Mouse (Mus musculus): ENCODE data around the gene Zkscan8. TPM values are rescaled to one million over a fixed set of nuclear protein-coding genes. Genes with fewer than 3 reads are reported as not detected.

The Zkscan8 gene
- total RNA-seq, 1 experiment from 2014 or later, result 14.7 TPM

Other genes starting within 250 kb of the Zkscan8 start
- gene Gpx5, start 238.4 kb downstream of the Zkscan8 start, total RNA-seq (2017), result not detected in 2 replicates
- gene Gpx6, start 219.0 kb downstream of the Zkscan8 start, total RNA-seq (2017), result not detected in 2 replicates
- not detected in 2 replicates for gene Olfr1367, start 184.2 kb downstream of the Zkscan8 start, total RNA-seq (2017)
- gene Zscan12, start 168.3 kb downstream of the Zkscan8 start, total RNA-seq (2017), result 9.0 and 12.3 TPM in 2 replicates
- 37.7 and 38.6 TPM in 2 replicates for gene Zkscan3, start 128.4 kb downstream of the Zkscan8 start, total RNA-seq (2017)
- 0.87 and 1.2 TPM in 2 replicates for gene Pgbd1, start 90.1 kb downstream of the Zkscan8 start, total RNA-seq (2017)
- gene Zscan26, start 77.4 kb downstream of the Zkscan8 start, total RNA-seq (2017), result 18.6 and 27.6 TPM in 2 replicates
- 0.19 TPM in 1 of 2 replicates, not detected in the other for gene Nkapl, start 62.6 kb downstream of the Zkscan8 start, total RNA-seq (2017)
- gene Zkscan4, start 52.2 kb downstream of the Zkscan8 start, total RNA-seq (2017), result 0.73 and 1.4 TPM in 2 replicates
- not detected in 2 replicates for gene Gm10065, start 51.7 kb downstream of the Zkscan8 start, total RNA-seq (2017)
- gene AK157302, start 35.9 kb downstream of the Zkscan8 start, total RNA-seq (2017), result 0.37 and 0.44 TPM in 2 replicates
- 8.5 and 11.7 TPM in 2 replicates for gene Gm11273, start 29.7 kb downstream of the Zkscan8 start, total RNA-seq (2017)
- not detected in 2 replicates for gene Olfr1366, start 11.7 kb upstream of the Zkscan8 start, total RNA-seq (2017)
- gene Olfr1535, start 28.8 kb upstream of the Zkscan8 start, total RNA-seq (2017), result not detected in 2 replicates
- gene Olfr1364, start 50.6 kb upstream of the Zkscan8 start, total RNA-seq (2017), result not detected in 2 replicates
- not detected in 2 replicates for gene Olfr1362, start 82.9 kb upstream of the Zkscan8 start, total RNA-seq (2017)
- not detected in 2 replicates for gene Olfr11, start 111.4 kb upstream of the Zkscan8 start, total RNA-seq (2017)
- gene Olfr1361, start 132.3 kb upstream of the Zkscan8 start, total RNA-seq (2017), result not detected in 2 replicates
- gene Olfr1360, start 146.3 kb upstream of the Zkscan8 start, total RNA-seq (2017), result not detected in 2 replicates
- gene Olfr1359, start 167.0 kb upstream of the Zkscan8 start, total RNA-seq (2017), result not detected in 2 replicates
- gene Hist1h2bl, start 185.0 kb upstream of the Zkscan8 start, total RNA-seq (2017), result 401 and 517 TPM in 2 replicates
- 1,241 and 1,337 TPM in 2 replicates for gene Hist1h2ai, start 185.3 kb upstream of the Zkscan8 start, total RNA-seq (2017)
- gene Hist1h3h, start 186.5 kb upstream of the Zkscan8 start, total RNA-seq (2017), result 145 and 293 TPM in 2 replicates
- gene Hist1h2bm, start 190.9 kb upstream of the Zkscan8 start, total RNA-seq (2017), result 379 and 469 TPM in 2 replicates
- 469 and 581 TPM in 2 replicates for gene Hist1h4j, start 203.9 kb upstream of the Zkscan8 start, total RNA-seq (2017)
- gene Hist1h4k, start 219.4 kb upstream of the Zkscan8 start, total RNA-seq (2017), result 4,229 and 5,615 TPM in 2 replicates
- gene Hist1h2ak, start 222.7 kb upstream of the Zkscan8 start, total RNA-seq (2017), result 950 and 1,047 TPM in 2 replicates
- 1,475 and 1,634 TPM in 2 replicates for gene Hist1h2bn, start 223.0 kb upstream of the Zkscan8 start, total RNA-seq (2017)
- 1,123 and 1,267 TPM in 2 replicates for gene Hist1h1b, start 249.5 kb upstream of the Zkscan8 start, total RNA-seq (2017)

Data from common myeloid progenitor, adult 5-6 weeks (primary cell).